ENCODE assay signal across 18 mouse cellular contexts in genomic region chr3:83589127-83589526, GRCm38 (mm10).
A peak's percentile ranks its signal among the peaks of the same experiment; 100 is the strongest.
DNase-seq lines count a peak whose midpoint lies in the region; ATAC-seq and TF ChIP-seq lines count a peak whose summit lies in the region.
"Had no signal": no experiment of that assay in that cellular context is flagged by ENCODE, and none has a peak within 500 bp of the region (broad histone marks: within the 10 kb centered on the region; RNA-seq: fewer than 3 reads in every experiment).

No protein-coding gene starts in this region.

- H3K9me3 ChIP-seq in lung, postnatal 0 days (ENCODE audit: low read length), result no peaks in the 10 kb centered on the region
- no peaks in the 10 kb centered on the region for H3K9me3 ChIP-seq in forebrain, embryonic 15.5 days
- H3K9me3 ChIP-seq: embryonic facial prominence, embryonic 12.5 days; limb, embryonic 10.5 days; liver, embryonic 13.5 days; neural tube, embryonic 15.5 days had no signal

- TF ChIP-seq POLR2A in lung, adult 2 months (IDR thresholded peaks at IDR 0.05; ENCODE audit: borderline replicate concordance, extremely low read depth, low read depth, low read length), result no peak

- ATAC-seq in lung, postnatal 0 days, result no peak
- ATAC-seq in forebrain, embryonic 15.5 days (replicated peaks), result peak; percentile 53; the same call in 1 of the 2 replicates
- no peak for ATAC-seq in frontal cortex, adult (ENCODE audit: low TSS enrichment)

- H3K4me3 ChIP-seq in lung, postnatal 0 days (ENCODE audit: low read depth, low read length), result no peak overlapping the region
- no peak overlapping the region for H3K4me3 ChIP-seq in lung, adult 2 months (replicated peaks; ENCODE audit: extremely low read depth, low read depth, low read length)
- no peak overlapping the region for H3K4me3 ChIP-seq in forebrain, embryonic 15.5 days
- H3K4me3 ChIP-seq: embryonic facial prominence, embryonic 12.5 days; heart, embryonic 12.5 days; limb, embryonic 10.5 days; liver, embryonic 13.5 days; neural tube, embryonic 15.5 days had no signal

- H3K4me2 ChIP-seq in lung, postnatal 0 days (replicated peaks; ENCODE audit: low read depth, low read length), result no peak overlapping the region
- H3K4me2 ChIP-seq in forebrain, embryonic 15.5 days (replicated peaks), result no peak overlapping the region
- H3K4me2 ChIP-seq: embryonic facial prominence, embryonic 12.5 days; heart, embryonic 12.5 days; liver, embryonic 13.5 days; neural tube, embryonic 15.5 days had no signal

- no peaks in the 10 kb centered on the region for H3K4me1 ChIP-seq in lung, postnatal 0 days (ENCODE audit: insufficient read depth, low read depth, low read length)
- H3K4me1 ChIP-seq in lung, adult 2 months (ENCODE audit: control insufficient read depth, insufficient read depth, low read length), result no peaks in the 10 kb centered on the region
- H3K4me1 ChIP-seq in forebrain, embryonic 15.5 days, result peaks cover 5% of the 10 kb centered on the region
- H3K4me1 ChIP-seq: embryonic facial prominence, embryonic 12.5 days; heart, embryonic 12.5 days; liver, embryonic 13.5 days; neural tube, embryonic 15.5 days had no signal

- no peaks in the 10 kb centered on the region for H3K27me3 ChIP-seq in lung, postnatal 0 days (replicated peaks; ENCODE audit: insufficient read depth, low read length)
- no peaks in the 10 kb centered on the region for H3K27me3 ChIP-seq in forebrain, embryonic 15.5 days
- H3K27me3 ChIP-seq: embryonic facial prominence, embryonic 12.5 days; heart, embryonic 12.5 days; liver, embryonic 13.5 days; neural tube, embryonic 15.5 days had no signal

- DNase-seq in lung, postnatal 0 days (ENCODE audit: low spot score), result peak; percentile 13
- DNase-seq in lung, adult 2 months, result no peak
- DNase-seq in WW6 (ENCODE audit: low read depth, low spot score), result peak; percentile 31
- peak; percentile 30 for DNase-seq in mesoderm, embryonic 11.5 days (ENCODE audit: low read depth, low spot score)
- DNase-seq in thymus, postnatal 36 days, result no peak
- no peak for DNase-seq in thymus, postnatal 14 days
- DNase-seq: cerebellum, adult 9-10 months; gastrocnemius, postnatal 25 days; liver, embryonic 13.5 days; lung, postnatal 14 days; right cerebral cortex, postnatal 14 days had no signal

- H3K27ac ChIP-seq in lung, postnatal 0 days (ENCODE audit: low read length), result no peak overlapping the region
- no peak overlapping the region for H3K27ac ChIP-seq in forebrain, embryonic 15.5 days (replicated peaks)
- H3K27ac ChIP-seq: embryonic facial prominence, embryonic 12.5 days; kidney, postnatal 0 days; limb, embryonic 10.5 days; liver, embryonic 13.5 days; neural tube, embryonic 15.5 days had no signal

- no peak overlapping the region for H3K9ac ChIP-seq in lung, postnatal 0 days (replicated peaks; ENCODE audit: low read depth)
- no peak overlapping the region for H3K9ac ChIP-seq in forebrain, embryonic 15.5 days (replicated peaks)
- H3K9ac ChIP-seq: embryonic facial prominence, embryonic 12.5 days; heart, embryonic 12.5 days; liver, embryonic 13.5 days; neural tube, embryonic 15.5 days had no signal

- TF ChIP-seq CTCF in lung, postnatal 0 days (IDR thresholded peaks at IDR 0.05), result no peak
- no peak for TF ChIP-seq CTCF in lung, adult 2 months (IDR thresholded peaks at IDR 0.05; ENCODE audit: insufficient read depth, low read length)

- TF ChIP-seq EP300 in lung, postnatal 0 days (IDR thresholded peaks at IDR 0.05), result no peak

- 27% methylated on average over 8 of the region's 8 CpGs for WGBS in lung, postnatal 0 days
- WGBS in lung, adult 2 months, result 36% methylated on average over 8 of the region's 8 CpGs
- 17% methylated on average over 8 of the region's 8 CpGs for WGBS in forebrain, embryonic 15.5 days

- no peaks in the 10 kb centered on the region for H3K36me3 ChIP-seq in lung, postnatal 0 days (ENCODE audit: insufficient read depth, low read length)
- no peaks in the 10 kb centered on the region for H3K36me3 ChIP-seq in forebrain, embryonic 15.5 days
- H3K36me3 ChIP-seq: embryonic facial prominence, embryonic 12.5 days; heart, embryonic 12.5 days; limb, embryonic 10.5 days; liver, embryonic 13.5 days; neural tube, embryonic 15.5 days had no signal

Comparison
In these comparisons a context has a peak if more than half of its experiments do, and no peak if none do; other contexts are left out.
1. DNase-seq: peak in lung, postnatal 0 days (single experiment), WW6 (single experiment) and mesoderm, embryonic 11.5 days (single experiment); none in lung, adult 2 months (single experiment), thymus, postnatal 36 days (0 of 2) and thymus, postnatal 14 days (single experiment).